Mouse (Mus musculus) kidney, postnatal 0 days (tissue): ENCODE data around the gene Ppp1r14b. TPM values are rescaled to one million over a fixed set of nuclear protein-coding genes. Genes with fewer than 3 reads are reported as not detected.

Source experiments
- ATAC-seq: fragments of 200-750 bp; cut with Nextera tagmentation; replicated peaks from 2 replicates; pipeline ENCODE4 v1.8.0; 2017; ENCODE audit warnings: low read depth, moderate number of reproducible peaks, moderate TSS enrichment, moderate library complexity; ENCODE audit not compliant: low FRiP score
- DNase-seq: peaks from one replicate; pipeline ENCODE4 v3.0.0-alpha.2; 2016; ENCODE audit warnings: low spot score
- H3K27ac ChIP-seq: fragments of 300-500 bp; sonication (generic); 2 replicates; pipeline ENCODE4 v1.5.1; 2014; ENCODE audit warnings: mild to moderate bottlenecking
- H3K27me3 ChIP-seq: fragments of 300-500 bp; sonication (generic); 2 replicates; pipeline ENCODE4 v1.6.1; 2014; ENCODE audit warnings: low read length, mixed read lengths; ENCODE audit not compliant: insufficient read depth
- H3K36me3 ChIP-seq: fragments of 300-500 bp; sonication (generic); 2 replicates; pipeline ENCODE4 v1.6.1; 2014; ENCODE audit warnings: low read length, mixed read lengths; ENCODE audit not compliant: insufficient read depth
- H3K4me1 ChIP-seq: fragments of 300-500 bp; sonication (generic); replicated peaks from 2 replicates; pipeline ENCODE4 v1.6.1; 2014; ENCODE audit warnings: antibody characterized with exemption, low read length, mixed read lengths; ENCODE audit not compliant: insufficient read depth
- H3K4me2 ChIP-seq: fragments of 300-500 bp; sonication (generic); 2 replicates; pipeline ENCODE4 v1.6.1; 2014; ENCODE audit warnings: mild to moderate bottlenecking, low read length, moderate library complexity, mixed read lengths
- H3K4me3 ChIP-seq: fragments of 300-500 bp; sonication (generic); replicated peaks from 2 replicates; pipeline ENCODE4 v1.5.1; 2014; ENCODE audit warnings: low read depth, low read length
- H3K9ac ChIP-seq: fragments of 300-500 bp; sonication (generic); 2 replicates; pipeline ENCODE4 v1.6.1; 2014; ENCODE audit warnings: low read depth, low read length
- H3K9me3 ChIP-seq: fragments of 300-500 bp; sonication (generic); replicated peaks from 2 replicates; pipeline ENCODE4 v1.6.1; 2016; ENCODE audit warnings: low read length, inconsistent platforms, mixed read lengths
- CTCF ChIP-seq: IDR thresholded peaks from 2 replicates; pipeline ENCODE4 v1.5.1; 2016; ENCODE audit warnings: antibody characterized with exemption, low read depth, mild to moderate bottlenecking, moderate library complexity
- WGBS: fragments of 180-500 bp; shearing (Covaris S2); extraction: QIAGEN DNeasy Blood & Tissue Kit; methylation state at CpG from one replicate; pipeline ENCODE4 v1.1.7; 2014; 5-methylcytosine and 5-hydroxymethylcytosine counted together
- polyA plus RNA-seq: library from polyadenylated mRNA; unstranded; fragments of >200 nt; fragmentation: Nextera tagmentation; extraction: Ambion mirVana; gene quantifications from 2 replicates; pipeline ENCODE4 v1.2.1, GENCODE M21; 2015

Ppp1r14b gene
- polyA plus RNA-seq, 1 experiment from 2014 or later, result 174 TPM

- WGBS, result under 1% methylated on average over 28 of the region's 28 CpGs
- H3K27me3 ChIP-seq, result no peaks in the 10 kb centered on the region
- H3K4me2 ChIP-seq, result peak overlapping the region; percentile 67
- DNase-seq (peak; percentile 88), ATAC-seq (peak; percentile 15)
- H3K4me1 ChIP-seq, result peaks cover 8% of the 10 kb centered on the region; the same call in 1 of the 2 replicates
- no peaks in the 10 kb centered on the region for H3K9me3 ChIP-seq
- peaks cover 26% of the 10 kb centered on the region; the same call in 1 of the 2 replicates for H3K36me3 ChIP-seq
- no peak for TF ChIP-seq CTCF
- H3K4me3 ChIP-seq, result peak overlapping the region; percentile 58
- peak overlapping the region; percentile 96 for H3K27ac ChIP-seq
- H3K9ac ChIP-seq, result peak overlapping the region; percentile 67
Observed at GRCm38 (mm10) chr19:6950613-6951153, 24.1 kb upstream of the Ppp1r14b start.

DNA sequence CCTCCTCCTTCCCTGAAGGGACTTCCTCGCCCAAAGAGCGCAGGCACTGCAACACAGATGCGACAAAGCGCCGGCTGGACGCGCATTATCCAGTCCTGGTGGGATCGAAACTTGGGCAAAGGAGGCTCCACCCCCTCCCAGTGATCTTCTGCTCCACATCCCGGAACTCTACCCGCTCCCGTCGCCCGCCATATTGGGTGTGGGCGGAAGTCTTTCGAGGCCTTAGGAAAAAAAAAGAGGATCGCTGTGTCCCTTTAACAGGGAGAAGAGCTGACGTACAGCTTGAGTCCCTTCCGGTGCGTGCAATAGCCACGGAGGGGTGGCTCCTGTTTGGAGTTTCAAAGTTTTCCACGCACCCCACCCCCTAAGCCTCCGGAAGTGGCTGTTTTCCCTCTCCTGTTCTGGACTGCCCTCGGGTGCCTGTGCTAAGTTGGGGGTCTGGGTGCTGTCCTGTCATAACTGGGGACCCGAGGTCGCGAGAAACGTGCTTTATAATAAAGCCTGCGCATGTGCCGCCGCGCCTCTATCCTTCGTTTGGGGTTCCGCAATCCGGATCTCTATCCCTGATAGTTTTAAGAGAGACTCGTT is 23.3 kb upstream of the Ppp1r14b start:
- no peaks in the 10 kb centered on the region for H3K9me3 ChIP-seq
- peak overlapping the region; percentile 96 for H3K27ac ChIP-seq
- H3K9ac ChIP-seq, result peak overlapping the region; percentile 67
- H3K4me2 ChIP-seq, result peak overlapping the region; percentile 67
- 0 out of 2 replicates have a peak, but pooled peaks have one; percentile 0 for TF ChIP-seq CTCF
- H3K36me3 ChIP-seq, result peaks cover 26% of the 10 kb centered on the region; the same call in 1 of the 2 replicates
- DNase-seq (peak; percentile 98), ATAC-seq (peak; percentile 71)
- under 1% methylated on average over 35 of the region's 35 CpGs for WGBS
- H3K4me3 ChIP-seq, result peak overlapping the region; percentile 58
- H3K27me3 ChIP-seq, result no peaks in the 10 kb centered on the region
- peaks cover 8% of the 10 kb centered on the region; the same call in 1 of the 2 replicates for H3K4me1 ChIP-seq

DNA sequence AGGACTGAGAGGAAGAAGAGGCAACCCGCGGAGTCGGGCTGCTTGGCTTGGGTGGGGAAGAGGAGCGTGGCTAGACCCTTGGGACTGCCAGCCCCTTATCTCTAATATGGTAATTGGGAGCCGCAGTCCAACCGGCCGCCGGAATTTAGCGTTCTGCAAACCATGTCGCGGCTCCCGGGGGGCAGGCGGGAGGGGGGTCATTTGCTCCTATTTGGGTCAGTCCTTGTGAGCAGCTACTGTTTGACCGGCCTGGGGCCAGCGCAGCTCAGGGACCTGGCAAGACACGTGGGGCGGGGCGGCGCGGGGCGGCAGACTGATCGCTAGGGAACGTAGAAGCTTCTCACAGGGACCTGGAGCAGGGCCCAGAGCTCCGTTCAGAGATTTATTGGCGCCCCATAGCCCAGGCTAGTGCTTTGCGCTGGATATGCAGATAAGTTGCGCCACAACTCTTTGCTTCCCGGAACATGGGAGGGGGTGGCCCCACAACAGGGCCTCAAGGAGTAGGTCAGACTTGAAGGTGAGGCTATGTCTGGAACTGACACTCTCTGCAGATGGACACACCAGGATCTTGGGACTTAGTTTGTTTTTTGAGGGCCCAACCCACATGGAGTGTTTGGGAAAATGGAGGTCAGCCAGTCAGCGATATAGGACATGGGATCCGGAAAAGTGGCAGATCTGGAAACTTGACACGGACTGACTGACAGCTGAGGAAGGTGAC is 22.6 kb upstream of the Ppp1r14b start:
- peak overlapping the region; percentile 96 for H3K27ac ChIP-seq
- WGBS, result 1% methylated on average over 31 of the region's 31 CpGs
- ATAC-seq (peak; percentile 64), DNase-seq (peak; percentile 81)
- peak overlapping the region; percentile 58 for H3K4me3 ChIP-seq
- no peaks in the 10 kb centered on the region for H3K27me3 ChIP-seq
- H3K4me2 ChIP-seq, result peak overlapping the region; percentile 67
- H3K9me3 ChIP-seq, result no peaks in the 10 kb centered on the region
- no peak for TF ChIP-seq CTCF
- H3K36me3 ChIP-seq, result peaks cover 32% of the 10 kb centered on the region
- peaks cover 8% of the 10 kb centered on the region; the same call in 1 of the 2 replicates for H3K4me1 ChIP-seq
- H3K9ac ChIP-seq, result peak overlapping the region; percentile 67

DNA sequence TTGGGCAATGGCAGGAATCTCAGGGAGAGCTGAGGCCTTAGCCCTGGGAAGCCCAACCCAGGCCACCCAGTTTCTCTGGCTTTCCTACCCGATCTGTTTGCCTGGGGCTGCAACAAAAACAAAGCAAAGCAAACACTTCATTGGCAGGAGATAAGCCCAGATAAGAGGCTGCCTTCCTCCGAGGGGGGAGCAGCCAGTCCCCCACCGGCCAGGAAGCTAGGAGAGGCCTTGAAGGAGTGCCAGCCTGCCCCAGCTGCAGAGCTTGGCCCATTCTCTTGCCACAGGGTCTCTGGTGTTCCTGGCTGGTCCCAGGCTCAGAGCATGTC is 22.1 kb upstream of the Ppp1r14b start:
- Histone ChIP-seq H3K4me2 (peak overlapping the region; percentile 67), H3K36me3 (peaks cover 37% of the 10 kb centered on the region), H3K27ac (peak overlapping the region; percentile 96), H3K4me1 (peaks cover 8% of the 10 kb centered on the region; the same call in 1 of the 2 replicates), H3K9me3 (no peaks in the 10 kb centered on the region), H3K27me3 (no peaks in the 10 kb centered on the region), H3K9ac (peak overlapping the region; percentile 67), H3K4me3 (no peak overlapping the region)
- no peak for TF ChIP-seq CTCF
- DNase-seq (peak; percentile 38), ATAC-seq (no peak)
- 6% methylated on average over 3 of the region's 3 CpGs for WGBS

GRCm38 (mm10) chr19:6954046-6954445 is 20.7 kb upstream of the Ppp1r14b start:
- Histone ChIP-seq H3K4me3 (no peak overlapping the region), H3K4me1 (peaks cover 8% of the 10 kb centered on the region; the same call in 1 of the 2 replicates), H3K27me3 (no peaks in the 10 kb centered on the region), H3K36me3 (peaks cover 43% of the 10 kb centered on the region), H3K4me2 (no peak overlapping the region), H3K9me3 (no peaks in the 10 kb centered on the region), H3K9ac (no peak overlapping the region), H3K27ac (no peak overlapping the region)
- DNase-seq, result no peak
- WGBS, result 53% methylated on average over 9 of the region's 9 CpGs
- TF ChIP-seq CTCF, result peak; percentile 69
- no peak for ATAC-seq

DNA sequence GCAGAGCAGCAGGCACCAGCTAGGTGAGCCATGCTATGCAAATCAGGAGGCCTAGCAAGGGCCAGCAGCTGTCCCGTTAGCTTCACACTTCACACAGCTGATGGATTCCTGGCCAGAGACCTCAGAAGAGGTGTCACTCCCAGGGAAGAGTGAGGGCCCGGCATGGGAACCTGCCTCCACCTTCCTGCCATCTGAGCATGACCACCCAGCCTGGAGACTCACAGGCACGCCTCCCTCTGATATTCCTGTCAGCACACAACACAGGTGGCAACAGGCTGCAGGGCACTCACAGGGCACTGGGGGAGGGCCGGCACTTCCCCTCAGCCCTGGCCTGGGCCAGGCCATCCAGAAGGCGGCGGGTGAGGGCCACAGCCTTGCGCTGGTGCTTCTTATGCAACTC is 19.3 kb upstream of the Ppp1r14b start:
- ATAC-seq, result no peak
- Histone ChIP-seq H3K4me2 (no peak overlapping the region), H3K27me3 (no peaks in the 10 kb centered on the region), H3K27ac (no peak overlapping the region), H3K4me3 (no peak overlapping the region), H3K9me3 (no peaks in the 10 kb centered on the region), H3K4me1 (peaks cover 8% of the 10 kb centered on the region; the same call in 1 of the 2 replicates), H3K36me3 (peaks cover 57% of the 10 kb centered on the region), H3K9ac (no peak overlapping the region)
- TF ChIP-seq CTCF, result no peak
- 79% methylated on average over 7 of the region's 7 CpGs for WGBS
- no peak for DNase-seq
